Mouse (Mus musculus) kidney, adult 2 months (tissue): Measurements from ENCODE around the gene Astn1.

Experiments used
- CTCF ChIP-seq: fragments of 200-500 bp; conservative IDR thresholded peaks from 2 replicates; pipeline ENCODE4 v1.5.1; 2011; ENCODE audit warnings: low read depth, mild to moderate bottlenecking, control low read depth, low read length, moderate library complexity, mixed read lengths; ENCODE audit not compliant: insufficient read depth, insufficient read length
- POLR2A ChIP-seq: fragments of 200-500 bp; IDR thresholded peaks from one replicate; pipeline ENCODE4 v1.6.1; 2011; ENCODE audit warnings: low read depth, low read length, control low read depth

DNA sequence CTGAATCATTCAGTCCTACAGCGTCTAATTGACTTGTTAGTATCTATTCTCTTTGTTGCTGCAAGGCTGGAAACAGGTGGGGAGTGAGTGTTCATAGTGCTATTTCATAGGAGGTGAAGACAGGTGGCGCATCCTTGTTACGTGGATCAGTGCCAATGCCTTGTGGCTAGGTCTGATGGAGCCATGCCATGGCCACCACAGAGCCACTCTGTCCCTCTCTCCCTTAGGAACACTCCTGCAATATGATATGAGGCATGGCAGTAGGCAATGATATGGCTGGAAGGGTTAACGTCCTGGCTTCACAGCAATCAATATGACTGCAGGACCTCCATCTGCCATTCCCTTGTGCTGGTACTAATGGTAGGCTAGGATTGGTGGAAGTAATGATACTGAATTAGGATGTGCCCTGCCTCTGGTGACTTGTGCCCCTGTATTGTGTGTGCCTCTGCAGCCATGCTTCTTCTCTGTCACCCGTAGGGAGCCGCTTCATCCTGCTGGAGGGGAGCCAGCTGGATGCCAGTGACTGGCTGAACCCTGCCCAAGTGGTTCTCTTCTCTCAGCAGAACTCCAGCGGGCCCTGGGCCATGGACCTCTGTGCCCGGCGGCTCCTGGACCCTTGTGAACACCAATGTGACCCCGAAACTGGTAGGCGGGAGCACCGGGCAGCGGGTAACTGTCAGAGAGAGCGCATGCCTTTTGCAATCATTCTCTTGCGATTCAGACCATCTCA, 148.6 kb downstream of the Astn1 start:
- TF ChIP-seq CTCF, result no peak
- no peak for TF ChIP-seq POLR2A
